Mouse (Mus musculus) heart, postnatal 36 days (tissue): ENCODE results near the gene A430005L14Rik. TPM values are rescaled to one million over a fixed set of nuclear protein-coding genes. Genes with fewer than 3 reads are reported as not detected.
"Not testable (repeated sequence)": the region's sequence is repeated elsewhere in the genome, so short reads cannot be mapped to it uniquely, and the experiment has no call there.

Experiments used
- DNase-seq, 2 experiments: peaks; one replicate each; pipeline ENCODE4 v3.0.0; 2021 to 2022
- intact Hi-C: fragments of 180-260 bp; cut with DNase I; formaldehyde crosslinking; loops from one replicate; pipeline ENCODE4 v1.15.1; 2025
- total RNA-seq, 2 experiments: library from RNA; stranded (reverse); gene quantifications; 2 replicates each; pipeline ENCODE4 v1.2.3; 2021

The A430005L14Rik gene
- 10 to 100 TPM; 14.0 to 15.4 TPM for total RNA-seq

GRCm38 (mm10) chr4:153956569-153957405 lies at the start of gene A430005L14Rik:
Gene A430005L14Rik, plus strand, starts transcription at chr4:153957237.
- DNase-seq, result peak; percentile 96 to 97
- intact Hi-C loops, result no loop called here

- DNase-seq, result peak in 1 of 2 experiments; percentile 10
- intact Hi-C loops, result no loop called here
Observed at GRCm38 (mm10) chr4:153907573-153907972, 49.5 kb upstream of the A430005L14Rik start.

GRCm38 (mm10) chr4:153913635-153914034 lies 43.4 kb upstream of the A430005L14Rik start:
- intact Hi-C loops, result no loop called here
- DNase-seq, result no peak

- DNase-seq, result no peak
- intact Hi-C loops, result no loop called here
Observed at GRCm38 (mm10) chr4:153917773-153918500, 39.1 kb upstream of the A430005L14Rik start.

GRCm38 (mm10) chr4:153920517-153921233 lies 36.4 kb upstream of the A430005L14Rik start:
- intact Hi-C loops, result no loop called here
- no peak for DNase-seq

- DNase-seq, intact Hi-C loops: not testable (repeated sequence)
Observed at GRCm38 (mm10) chr4:153922090-153922489, 34.9 kb upstream of the A430005L14Rik start.

- intact Hi-C loops, result no loop called here
- DNase-seq, result no peak
Observed at GRCm38 (mm10) chr4:153928772-153929299, 28.2 kb upstream of the A430005L14Rik start.

GRCm38 (mm10) chr4:153929425-153929824 lies 27.6 kb upstream of the A430005L14Rik start:
- intact Hi-C loops, result no loop called here
- DNase-seq, result no peak

- intact Hi-C loops, result no loop called here
- no peak for DNase-seq
Observed at GRCm38 (mm10) chr4:153929921-153930320, 27.1 kb upstream of the A430005L14Rik start.

- DNase-seq, result peak in 1 of 2 experiments; percentile 17
- intact Hi-C loops, result loop anchor here (5.0 kb wide), 2 partner anchors 1316 to 1416 kb away; no protein-coding TSS in a partner anchor
Observed at GRCm38 (mm10) chr4:153943243-153943642, 13.8 kb upstream of the A430005L14Rik start.

- intact Hi-C loops, result loop anchor here (5.0 kb wide), 2 partner anchors 1317 to 1417 kb away; no protein-coding TSS in a partner anchor
- DNase-seq, result no peak
Observed at GRCm38 (mm10) chr4:153944261-153944660, 12.8 kb upstream of the A430005L14Rik start.

- intact Hi-C loops, result no loop called here
- DNase-seq, result no peak
Observed at GRCm38 (mm10) chr4:153945741-153946140, 11.3 kb upstream of the A430005L14Rik start.

GRCm38 (mm10) chr4:153950372-153950771 lies 6.7 kb upstream of the A430005L14Rik start:
- no peak for DNase-seq
- intact Hi-C loops, result no loop called here

GRCm38 (mm10) chr4:153951150-153951549 lies 5.9 kb upstream of the A430005L14Rik start:
- no peak for DNase-seq
- intact Hi-C loops, result no loop called here

GRCm38 (mm10) chr4:153951692-153952091 lies 5.3 kb upstream of the A430005L14Rik start:
- intact Hi-C loops, result no loop called here
- no peak for DNase-seq

- no peak for DNase-seq
- intact Hi-C loops, result loop anchor here (1.0 kb wide), 1 partner anchor 56 kb away; the partner anchor contains the start of gene Lrrc47
Observed at GRCm38 (mm10) chr4:153955651-153956050, 1.4 kb upstream of the A430005L14Rik start.

GRCm38 (mm10) chr4:153957444-153958250 lies 610 bp downstream of the A430005L14Rik start:
- DNase-seq, result no peak
- intact Hi-C loops, result no loop called here

GRCm38 (mm10) chr4:153962631-153963030 lies 5.6 kb downstream of the A430005L14Rik start:
- intact Hi-C loops, result no loop called here
- no peak for DNase-seq

GRCm38 (mm10) chr4:153966651-153967050 lies 9.6 kb downstream of the A430005L14Rik start:
- intact Hi-C loops, result no loop called here
- DNase-seq, result no peak

GRCm38 (mm10) chr4:153967556-153967955 lies 10.5 kb downstream of the A430005L14Rik start:
- no peak for DNase-seq
- intact Hi-C loops, result no loop called here
